Comparison of ENCODE assay signal across 30 mouse cellular contexts in genomic region chr14:79590916-79591315, GRCm38 (mm10). TPM values are rescaled to one million over a fixed set of nuclear protein-coding genes. Genes with fewer than 3 reads are reported as not detected.
DNase-seq lines count a peak whose midpoint lies in the region; ATAC-seq and TF ChIP-seq lines count a peak whose summit lies in the region.
"Had no signal": no experiment of that assay in that cellular context is flagged by ENCODE, and none has a peak within 500 bp of the region (broad histone marks: within the 10 kb centered on the region; RNA-seq: fewer than 3 reads in every experiment).

No protein-coding gene starts in this region.

- no peak overlapping the region for H3K4me3 ChIP-seq in thymus, adult 2 months (ENCODE audit: control insufficient read depth, insufficient read depth, low read length)
- peak overlapping the region; percentile 32; the same call in 1 of the 2 replicates for H3K4me3 ChIP-seq in E14TG2a.4 (replicated peaks; ENCODE audit: low read length)
- no peak overlapping the region for H3K4me3 ChIP-seq in forebrain, embryonic 12.5 days (replicated peaks)
- H3K4me3 ChIP-seq: embryonic facial prominence, embryonic 10.5 days; embryonic facial prominence, embryonic 13.5 days; erythroblast, embryonic 14.5 days; forebrain, embryonic 13.5 days; heart, embryonic 12.5 days; heart, embryonic 15.5 days; hindbrain, embryonic 10.5 days; hindbrain, embryonic 13.5 days had no signal

- TF ChIP-seq POLR2A in thymus, adult 2 months (IDR thresholded peaks at IDR 0.05; ENCODE audit: control insufficient read depth, extremely low read depth, insufficient read depth, low read length, poor library complexity): no peak

- TF ChIP-seq CTCF in thymus, adult 2 months (IDR thresholded peaks at IDR 0.05; ENCODE audit: borderline replicate concordance, control insufficient read depth, extremely low read depth, insufficient read depth, low read length, poor library complexity): no peak
- no peak for TF ChIP-seq CTCF in E14TG2a.4 (conservative IDR thresholded peaks at IDR 0.05; ENCODE audit: low read length)

- peaks cover 6% of the 10 kb centered on the region for H3K4me1 ChIP-seq in thymus, adult 2 months (replicated peaks; ENCODE audit: control insufficient read depth, insufficient read depth, low read length)
- peaks cover 60% of the 10 kb centered on the region for H3K4me1 ChIP-seq in E14TG2a.4 (replicated peaks; ENCODE audit: low read depth, low read length)
- peaks cover 26% of the 10 kb centered on the region for H3K4me1 ChIP-seq in forebrain, embryonic 12.5 days

- peaks cover 6% of the 10 kb centered on the region for H3K36me3 ChIP-seq in thymus, adult 2 months (ENCODE audit: control insufficient read depth, insufficient read depth, low read length)
- H3K36me3 ChIP-seq in E14TG2a.4 (ENCODE audit: insufficient read depth, low read length): peaks cover 58% of the 10 kb centered on the region
- H3K36me3 ChIP-seq in forebrain, embryonic 12.5 days (replicated peaks): peaks cover 12% of the 10 kb centered on the region

- WGBS in thymus, adult 2 months: 65% methylated on average over 8 of the region's 8 CpGs
- 96% methylated on average over 8 of the region's 8 CpGs for WGBS in forebrain, embryonic 12.5 days

- H3K4me2 ChIP-seq in forebrain, embryonic 12.5 days: no peak overlapping the region
- H3K4me2 ChIP-seq: embryonic facial prominence, embryonic 13.5 days; forebrain, embryonic 13.5 days; heart, embryonic 12.5 days; heart, embryonic 15.5 days; hindbrain, embryonic 13.5 days had no signal

- H3K9ac ChIP-seq in forebrain, embryonic 12.5 days: no peak overlapping the region
- H3K9ac ChIP-seq: embryonic facial prominence, embryonic 13.5 days; forebrain, embryonic 13.5 days; heart, embryonic 12.5 days; heart, embryonic 15.5 days; hindbrain, embryonic 13.5 days had no signal

- H3K9me3 ChIP-seq in E14TG2a.4 (ENCODE audit: low read length): no peaks in the 10 kb centered on the region
- H3K9me3 ChIP-seq in forebrain, embryonic 12.5 days: no peaks in the 10 kb centered on the region
- H3K9me3 ChIP-seq: embryonic facial prominence, embryonic 10.5 days; embryonic facial prominence, embryonic 13.5 days; forebrain, embryonic 13.5 days; heart, embryonic 12.5 days; heart, embryonic 15.5 days; hindbrain, embryonic 10.5 days; hindbrain, embryonic 13.5 days had no signal

- no peak for DNase-seq in thymus, adult 2 months
- no peak for DNase-seq in thymus, postnatal 36 days
- peak; percentile 35 for DNase-seq in induced T-regulatory cell, adult 2 months (ENCODE audit: low read depth)
- DNase-seq in adrenal gland, postnatal 14 days: no peak
- DNase-seq: adrenal gland, adult 2 months; adrenal gland, postnatal 25 days; cerebellum, adult 11-12 months; cerebellum, adult 8-10 months; cerebellum, postnatal 10 days; cerebellum, postnatal 36 days; embryo, embryonic 11 days; gastrocnemius, postnatal 25 days; heart, adult 18-20 months; heart, postnatal 10 days; heart, postnatal 36 days had no signal

- H3K27me3 ChIP-seq in thymus, adult 2 months (ENCODE audit: control insufficient read depth, insufficient read depth, low read length): no peaks in the 10 kb centered on the region
- H3K27me3 ChIP-seq in E14TG2a.4 (ENCODE audit: insufficient read depth, low read length): no peaks in the 10 kb centered on the region
- no peaks in the 10 kb centered on the region for H3K27me3 ChIP-seq in forebrain, embryonic 12.5 days
- H3K27me3 ChIP-seq: CH12.LX; embryonic facial prominence, embryonic 13.5 days; forebrain, embryonic 13.5 days; heart, embryonic 12.5 days; heart, embryonic 15.5 days; hindbrain, embryonic 13.5 days had no signal

- no peak for ATAC-seq in forebrain, embryonic 12.5 days (ENCODE audit: low FRiP score)
- ATAC-seq: forebrain, embryonic 13.5 days; forebrain, embryonic 16.5 days; hindbrain, embryonic 16.5 days; inflammation-experienced regulatory T-cells, adult 6 months; intestine, embryonic 16.5 days had no signal

- H3K27ac ChIP-seq in thymus, adult 2 months (ENCODE audit: control insufficient read depth, insufficient read depth, low read length): peak overlapping the region; percentile 31; the same call in 1 of the 2 replicates
- no peak overlapping the region for H3K27ac ChIP-seq in forebrain, embryonic 12.5 days
- H3K27ac ChIP-seq: embryonic facial prominence, embryonic 10.5 days; embryonic facial prominence, embryonic 13.5 days; forebrain, embryonic 13.5 days; heart, embryonic 15.5 days; hindbrain, embryonic 10.5 days; hindbrain, embryonic 13.5 days had no signal

RNA-seq across cellular contexts. Expression of gene Sugt1, which starts 3.4 kb away (rescaled TPM):
- polyA plus RNA-seq in thymus, adult 2 months (2012; rRNA removed): 6.2 and 10.2 TPM in 2 replicates
- 142 and 161 TPM in 2 replicates for total RNA-seq in adrenal gland, postnatal 14 days (2021)
- 135 and 137 TPM in 2 replicates for polyA plus RNA-seq in forebrain, embryonic 12.5 days (2016; fragmentation: Nextera tagmentation; extraction: Ambion mirVana)

Comparison
In these comparisons a context has a peak if more than half of its experiments do, and no peak if none do; other contexts are left out.
1. RNA of gene Sugt1, which starts 3.4 kb away (polyA plus RNA-seq): 135 to 137 TPM in forebrain, embryonic 12.5 days; 6.2 to 10.2 TPM in thymus, adult 2 months; every median in the first group is over 10 times any median in the second.